Mouse (Mus musculus): Measurements from ENCODE around the gene Zfp423.

DNA sequence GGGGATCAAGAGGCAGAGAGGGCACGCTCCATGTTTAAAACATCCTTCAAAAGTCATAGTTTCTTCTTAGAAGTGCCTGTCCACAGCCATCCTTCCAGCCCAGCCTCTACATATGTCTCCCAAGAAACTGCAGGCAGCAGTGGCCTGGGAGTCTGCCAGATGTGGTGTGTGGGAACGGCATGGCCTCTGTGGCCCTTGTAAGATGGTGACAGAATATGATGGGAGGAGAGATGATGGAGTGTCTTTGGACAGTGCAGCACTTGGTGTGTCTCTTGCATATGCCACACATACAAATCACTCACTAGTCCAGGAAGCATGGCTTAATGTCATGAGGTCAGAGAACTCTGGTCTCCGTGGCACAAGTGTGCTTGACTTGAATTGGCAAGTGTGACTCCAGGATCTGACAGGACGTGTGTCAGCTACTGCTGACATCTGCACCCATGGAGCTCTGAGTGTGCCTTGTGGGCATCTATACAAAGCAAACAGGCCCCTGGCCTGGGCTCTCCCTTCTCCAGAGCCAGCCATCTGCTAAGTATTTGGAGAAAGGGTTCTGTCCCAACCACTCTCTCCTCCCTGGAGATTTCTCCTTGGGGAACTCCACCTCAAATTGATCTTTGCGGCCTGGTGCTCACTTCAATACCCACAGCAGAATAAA lies 313.4 kb downstream of the Zfp423 start:
- TF ChIP-seq CTCF (IDR thresholded peaks at IDR 0.05; ENCODE audit: borderline replicate concordance, insufficient read depth, low read length) (no peak), POLR2A (IDR thresholded peaks at IDR 0.05; ENCODE audit: low read depth, low read length) (no peak)
